Mouse (Mus musculus): ENCODE results near the gene LTO1.

The LTO1 gene

GRCm38 (mm10) chr7:144907793-144908192, 7.1 kb upstream of the LTO1 start:
- in situ Hi-C loops (cut with MboI, MseI) = loop anchor here (10.0 kb wide), 1 partner anchor 123 kb away; no protein-coding TSS in a partner anchor

DNA sequence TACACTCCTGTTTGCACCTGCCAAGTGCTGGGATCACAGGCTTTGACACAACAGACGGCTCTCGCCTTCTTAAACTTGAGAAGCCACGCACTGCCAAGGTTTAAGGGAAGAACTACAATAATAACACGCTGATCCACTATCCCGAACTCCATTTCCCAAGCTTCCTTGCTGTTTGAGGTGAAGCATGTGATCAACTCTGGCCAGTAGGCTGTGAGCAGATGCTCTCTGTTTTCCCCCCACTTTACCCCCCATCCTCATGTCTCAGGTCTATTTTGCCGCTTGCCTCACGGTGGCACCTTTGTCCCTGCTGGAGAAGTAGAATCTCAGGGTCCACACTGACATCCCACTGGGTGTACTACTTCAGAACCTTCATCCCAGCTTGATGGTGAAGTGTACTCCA, 6.2 kb upstream of the LTO1 start:
- in situ Hi-C loops (cut with MboI, MseI) = loop anchor here (10.0 kb wide), 1 partner anchor 124 kb away; no protein-coding TSS in a partner anchor

DNA sequence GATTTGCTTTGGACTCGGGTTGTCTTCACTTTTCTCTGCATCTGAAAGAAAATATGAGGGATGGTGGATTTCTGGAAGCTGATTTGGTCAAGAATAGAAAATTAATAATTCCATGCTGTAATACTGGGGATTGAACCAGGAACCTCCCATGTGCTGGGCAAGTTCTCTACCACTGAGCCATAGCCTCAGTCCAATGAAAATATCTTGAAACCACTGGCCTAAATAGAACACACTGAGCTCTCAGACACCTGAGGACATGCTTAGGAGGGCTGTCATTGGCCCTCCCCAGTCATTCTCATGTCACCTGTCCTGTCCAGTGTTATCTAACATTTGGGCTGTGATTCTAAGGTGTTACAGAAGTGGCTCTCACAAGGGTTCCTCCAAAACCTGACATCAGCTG, 3.8 kb upstream of the LTO1 start:
- in situ Hi-C loops (cut with MboI, MseI) = no loop called here

DNA sequence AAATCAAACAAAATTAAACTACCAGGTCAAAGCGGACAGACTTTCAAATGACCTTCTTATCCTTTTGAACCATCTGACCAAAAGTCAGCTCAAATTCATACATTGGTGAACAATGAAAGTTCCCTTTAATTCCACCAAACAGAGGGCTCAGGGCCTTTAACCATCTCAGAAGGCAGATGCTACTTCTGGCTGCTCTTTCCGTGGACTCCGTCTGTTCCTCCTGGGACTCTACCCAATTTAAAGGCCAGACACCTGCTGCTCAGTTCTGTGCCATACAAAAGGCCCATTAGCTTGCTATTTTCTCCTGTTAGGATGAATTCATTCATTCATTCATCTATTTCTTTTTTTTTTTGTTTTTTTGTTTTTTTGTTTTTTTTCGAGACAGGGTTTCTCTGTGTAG, 2.0 kb upstream of the LTO1 start:
- in situ Hi-C loops (cut with MboI, MseI) = no loop called here

DNA sequence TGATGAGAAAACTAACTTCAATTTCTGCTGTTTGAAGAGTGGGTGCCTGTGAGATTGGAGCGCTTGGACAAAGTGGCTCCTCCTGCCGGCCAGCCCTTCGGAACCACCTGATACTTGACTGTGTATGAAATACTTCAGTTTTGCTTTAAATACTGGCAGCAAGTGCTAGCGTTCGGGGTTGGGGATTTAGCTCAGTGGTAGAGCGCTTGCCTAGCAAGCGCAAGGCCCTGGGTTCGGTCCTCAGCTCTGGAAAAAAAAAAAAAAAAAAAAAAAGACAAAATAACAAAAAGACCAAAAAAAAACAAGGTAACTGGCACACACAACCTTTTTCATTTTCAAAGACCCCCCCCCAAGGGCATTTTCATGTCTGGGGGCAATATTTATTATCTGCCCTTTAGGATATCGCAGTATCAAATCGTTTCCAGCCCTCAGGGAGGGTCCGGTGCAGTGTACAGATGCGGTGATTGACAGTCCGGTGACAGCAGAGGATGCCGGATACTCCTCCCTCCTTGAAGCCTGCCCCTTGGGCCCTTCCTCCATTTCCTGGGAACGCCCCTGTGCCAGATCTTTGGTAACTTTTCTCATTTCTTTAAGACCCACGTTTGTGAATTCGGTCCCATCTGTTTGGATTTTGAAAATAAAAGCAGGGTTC, 478 bp upstream of the LTO1 start:
- in situ Hi-C loops (cut with MboI, MseI) = no loop called here

DNA sequence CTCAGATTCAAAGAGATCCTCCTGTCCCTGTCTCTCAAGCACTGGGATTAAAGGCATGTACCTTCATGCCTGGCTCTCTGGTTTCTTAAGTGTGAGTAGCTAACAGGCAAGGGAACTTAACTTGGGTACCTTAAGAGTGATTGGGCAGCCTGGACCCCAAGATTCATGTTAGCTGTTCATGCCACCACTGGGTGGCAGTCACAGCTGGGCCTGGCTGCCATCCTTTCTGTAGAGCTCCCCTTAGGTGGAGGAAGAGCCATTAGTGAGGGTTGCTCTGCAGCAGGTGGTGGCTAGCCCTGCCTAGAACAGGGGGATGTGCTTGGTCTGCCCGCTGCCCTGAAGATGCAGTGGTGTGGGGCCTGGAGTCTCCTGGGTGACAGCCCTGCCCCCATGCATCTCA, 3.9 kb downstream of the LTO1 start:
- in situ Hi-C loops (cut with MboI, MseI) = loop anchor here (5.0 kb wide), 1 partner anchor 193 kb away; no protein-coding TSS in a partner anchor

GRCm38 (mm10) chr7:144927591-144927990, 12.7 kb downstream of the LTO1 start:
- in situ Hi-C loops (cut with MboI, MseI) = no loop called here

DNA sequence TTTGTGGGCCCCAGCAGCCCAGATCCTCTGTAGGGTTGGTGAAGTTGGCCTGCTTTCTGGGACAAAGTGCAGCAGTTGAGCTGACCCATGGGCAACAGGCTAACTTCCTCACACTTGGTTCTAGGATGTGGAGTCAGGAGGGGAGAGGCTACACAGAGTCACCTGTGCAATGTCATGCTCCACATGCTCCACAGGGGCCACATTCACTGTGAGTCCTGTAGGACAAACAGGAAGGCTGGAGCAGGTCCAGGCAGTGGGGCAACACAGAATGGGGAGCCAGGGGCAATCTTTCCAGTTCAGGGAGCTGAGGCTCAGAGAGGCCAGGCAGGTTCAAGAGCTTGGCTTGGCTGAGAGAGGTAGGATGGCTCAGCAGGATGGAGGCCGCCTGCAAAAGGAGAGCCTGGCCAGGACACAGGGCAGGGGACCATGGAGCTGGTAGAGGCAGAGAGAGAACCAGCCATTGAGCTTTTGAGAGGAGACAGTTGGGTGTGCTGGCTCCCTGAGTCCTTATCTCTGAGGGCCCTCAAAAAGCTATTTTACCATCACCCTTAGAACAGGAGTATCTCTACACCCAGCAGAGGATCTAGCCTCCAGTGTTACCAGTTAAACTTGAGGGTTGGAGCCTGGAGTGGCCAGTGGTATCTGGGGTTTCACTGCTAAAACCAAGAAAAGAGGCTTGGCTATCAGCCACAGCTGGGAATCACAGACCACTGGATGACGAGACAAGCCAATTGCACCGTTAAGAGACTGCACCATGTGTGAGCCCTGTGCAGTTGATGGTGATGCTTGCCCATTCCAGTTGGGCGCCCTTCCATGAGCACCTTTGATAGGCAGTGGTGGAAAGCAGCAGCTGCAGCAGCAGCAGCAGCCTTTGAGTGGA, 13.3 kb downstream of the LTO1 start:
- in situ Hi-C loops (cut with MboI, MseI) = no loop called here

- in situ Hi-C loops (cut with MboI, MseI) = no loop called here
Measured at GRCm38 (mm10) chr7:144928889-144929210, 13.9 kb downstream of the LTO1 start.

GRCm38 (mm10) chr7:144929506-144929905, 14.6 kb downstream of the LTO1 start:
- in situ Hi-C loops (cut with MboI, MseI) = no loop called here

- in situ Hi-C loops (cut with MboI, MseI) = no loop called here
Measured at GRCm38 (mm10) chr7:144929931-144930330, 15.0 kb downstream of the LTO1 start.

- in situ Hi-C loops (cut with MboI, MseI) = no loop called here
Measured at GRCm38 (mm10) chr7:144931778-144932177, 16.9 kb downstream of the LTO1 start.

GRCm38 (mm10) chr7:144932389-144932937, 17.6 kb downstream of the LTO1 start:
- in situ Hi-C loops (cut with MboI, MseI) = no loop called here

DNA sequence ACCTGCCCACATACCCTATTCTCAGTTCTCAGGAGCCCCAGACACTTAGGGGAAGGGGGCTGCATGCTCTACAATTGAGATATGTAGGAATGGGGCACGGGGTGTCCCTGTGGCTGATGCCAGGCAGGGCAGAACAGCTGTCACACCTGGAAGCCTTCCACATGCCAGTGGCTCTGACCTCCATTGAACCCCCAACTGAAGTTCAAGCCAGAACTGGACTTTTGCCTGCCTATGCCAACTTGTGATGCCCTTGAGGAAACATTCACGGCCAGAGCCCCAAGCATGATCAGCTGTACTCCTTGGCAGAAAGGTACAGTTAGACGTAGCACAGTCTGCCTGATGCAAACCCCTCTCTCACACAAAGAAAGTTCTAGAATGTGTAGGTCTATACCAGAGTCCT, 18.4 kb downstream of the LTO1 start:
- in situ Hi-C loops (cut with MboI, MseI) = no loop called here

DNA sequence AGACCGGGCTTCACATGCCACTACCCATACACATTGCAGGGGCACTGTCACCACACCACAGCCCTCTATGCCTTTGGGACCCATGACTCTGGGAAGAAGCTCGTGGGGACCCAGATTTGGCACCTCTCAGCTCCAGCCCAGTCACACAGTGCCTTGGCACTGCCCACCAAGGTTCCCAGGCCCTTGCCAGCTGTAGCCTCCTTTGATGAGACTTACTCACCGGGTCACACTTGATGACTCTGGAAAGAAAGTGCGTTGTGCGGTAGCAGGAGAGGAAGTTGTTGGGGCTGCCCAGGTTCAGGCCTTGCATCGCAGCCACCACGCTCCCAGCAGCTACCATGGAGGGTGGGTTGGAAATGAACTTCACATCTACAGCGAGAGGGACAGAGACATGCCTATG, 18.9 kb downstream of the LTO1 start:
- in situ Hi-C loops (cut with MboI, MseI) = no loop called here

GRCm38 (mm10) chr7:144934901-144935300, 20.0 kb downstream of the LTO1 start:
- in situ Hi-C loops (cut with MboI, MseI) = loop anchor here (5.0 kb wide), 2 partner anchors 172 to 307 kb away; no protein-coding TSS in a partner anchor

- in situ Hi-C loops (cut with MboI, MseI) = loop anchor here (5.0 kb wide), 2 partner anchors 172 to 307 kb away; no protein-coding TSS in a partner anchor
Measured at GRCm38 (mm10) chr7:144935563-144935962, 20.7 kb downstream of the LTO1 start.

DNA sequence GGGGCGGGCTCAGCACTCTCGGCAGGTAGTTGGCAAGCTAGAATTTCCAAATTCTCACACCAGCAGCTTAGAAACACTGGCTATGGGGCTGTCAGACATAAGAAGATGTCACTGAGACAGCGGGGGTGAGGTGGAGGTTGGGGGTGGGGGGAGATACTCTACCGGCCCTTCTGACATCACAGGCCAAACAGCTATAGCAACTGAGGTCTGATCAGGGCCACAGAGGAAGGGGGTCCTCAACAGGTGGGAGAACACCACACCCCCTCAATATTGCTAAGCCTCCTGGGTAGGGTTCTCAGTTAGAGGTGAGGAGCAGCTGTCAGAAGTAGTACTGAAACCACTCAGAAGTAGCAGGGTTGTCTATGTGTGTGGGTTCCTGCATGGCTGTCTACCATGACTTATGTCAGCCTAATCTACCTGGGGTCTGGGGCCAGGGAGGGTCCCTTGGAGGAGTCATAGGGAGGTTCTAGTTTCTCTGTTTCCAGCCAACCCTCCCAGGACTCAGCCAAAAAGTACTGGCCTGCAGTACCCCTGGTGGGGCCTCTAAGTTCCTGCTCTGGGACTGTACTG, 21.5 kb downstream of the LTO1 start:
- in situ Hi-C loops (cut with MboI, MseI) = loop anchor here (5.0 kb wide), 2 partner anchors 171 to 306 kb away; no protein-coding TSS in a partner anchor

DNA sequence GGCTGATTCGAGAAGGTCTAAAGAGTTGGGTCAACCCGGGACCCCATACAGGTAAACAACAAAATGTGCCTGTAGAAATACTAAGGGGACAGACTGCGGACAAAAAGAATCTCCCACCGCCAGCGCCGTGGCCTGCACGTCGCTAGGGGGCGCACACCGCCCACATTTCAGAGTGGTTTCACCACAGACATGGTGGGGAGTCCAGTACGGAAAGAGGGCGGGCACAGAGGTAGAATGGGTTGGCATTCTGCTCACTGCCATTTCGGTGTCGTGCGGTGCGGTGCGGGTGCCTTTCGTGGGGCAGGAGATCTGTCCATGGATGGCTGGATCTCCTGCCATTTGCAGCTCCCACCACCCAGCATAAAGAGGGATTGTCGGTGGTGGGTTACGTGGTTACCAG, 22.6 kb downstream of the LTO1 start:
- in situ Hi-C loops (cut with MboI, MseI) = loop anchor here (5.0 kb wide), 2 partner anchors 170 to 305 kb away; no protein-coding TSS in a partner anchor

DNA sequence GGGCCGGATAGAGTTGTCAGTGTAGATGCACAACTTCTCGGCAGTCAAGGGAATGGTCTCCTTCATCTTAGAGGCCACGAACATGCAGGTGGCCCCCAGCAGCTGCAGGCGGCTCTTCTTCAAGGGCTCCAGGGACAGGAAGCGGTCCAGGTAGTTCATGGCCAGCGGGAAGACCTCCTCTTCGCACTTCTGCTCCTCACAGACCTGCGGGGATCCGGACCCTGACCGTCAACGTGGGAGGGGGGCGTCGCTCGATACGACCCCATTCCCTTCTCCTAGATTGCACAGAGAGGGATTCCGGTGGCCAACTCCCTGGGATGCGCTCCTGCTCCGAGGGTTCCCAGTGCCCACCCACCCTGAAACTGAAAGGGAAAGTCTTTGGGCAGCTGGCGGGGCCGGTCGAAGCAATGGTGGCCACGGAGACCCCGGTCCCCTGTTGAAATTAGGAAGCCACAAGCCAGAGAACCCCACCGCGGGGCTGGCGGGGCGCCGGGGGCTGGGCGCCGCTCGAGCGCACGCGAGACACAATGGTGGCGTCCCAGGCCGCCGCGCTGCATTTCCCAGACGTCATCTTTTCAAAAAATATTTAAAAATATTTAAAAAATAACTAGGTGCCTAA, 23.1 kb downstream of the LTO1 start:
- in situ Hi-C loops (cut with MboI, MseI) = loop anchor here (5.0 kb wide), 2 partner anchors 169 to 304 kb away; no protein-coding TSS in a partner anchor

GRCm38 (mm10) chr7:144938661-144939343, 23.9 kb downstream of the LTO1 start:
- in situ Hi-C loops (cut with MboI, MseI) = loop anchor here (5.0 kb wide), 2 partner anchors 168 to 303 kb away; no protein-coding TSS in a partner anchor

Measured in regulatory T cell (primary cell).